Mouse (Mus musculus) heart, embryonic 14.5 days (tissue): ENCODE measurements around the gene Abca5. TPM values are rescaled to one million over a fixed set of nuclear protein-coding genes. Genes with fewer than 3 reads are reported as not detected.

Experiments used
- ATAC-seq: fragments of 200-750 bp; cut with Nextera tagmentation; 2 replicates; pipeline ENCODE4 v1.8.0; 2017; ENCODE audit warnings: low read depth, moderate TSS enrichment; ENCODE audit not compliant: insufficient number of reproducible peaks, insufficient read depth, low FRiP score
- H3K27ac ChIP-seq, 2 experiments: fragments of 200-500 bp in 1 of 2; fragments of 300-500 bp in 1 of 2; sonication (generic) in 1 of 2; replicated peaks in 1 of 2; 2 replicates each; pipeline ENCODE4 v1.5.1; 2012 to 2014; ENCODE audit warnings: low read depth in 2 of 2, low read length in 2 of 2, control low read depth in 1 of 2, mild to moderate bottlenecking in 1 of 2, mixed read lengths in 1 of 2; ENCODE audit not compliant: control insufficient read depth in 1 of 2, insufficient read depth in 1 of 2
- H3K27me3 ChIP-seq: fragments of 300-500 bp; sonication (generic); 2 replicates; pipeline ENCODE4 v1.6.1; 2014; ENCODE audit warnings: mild to moderate bottlenecking, low read length, control low read depth; ENCODE audit not compliant: control insufficient read depth, insufficient read depth
- H3K36me3 ChIP-seq: fragments of 300-500 bp; sonication (generic); 2 replicates; pipeline ENCODE4 v1.6.1; 2014; ENCODE audit warnings: mild to moderate bottlenecking, control low read depth, low read length, mixed read lengths; ENCODE audit not compliant: control insufficient read depth, insufficient read depth
- H3K4me1 ChIP-seq, 2 experiments: fragments of 200-500 bp in 1 of 2; fragments of 300-500 bp in 1 of 2; sonication (generic) in 1 of 2; 2 replicates each; pipeline ENCODE4 v1.6.1; 2012 to 2014; ENCODE audit warnings: low read length in 2 of 2, control low read depth in 1 of 2, mixed read lengths in 1 of 2; ENCODE audit not compliant: control insufficient read depth in 2 of 2, insufficient read depth in 2 of 2
- H3K4me2 ChIP-seq: fragments of 300-500 bp; sonication (generic); 2 replicates; pipeline ENCODE4 v1.6.1; 2014; ENCODE audit warnings: mild to moderate bottlenecking, low read length
- H3K4me3 ChIP-seq, 2 experiments: fragments of 200-500 bp in 1 of 2; fragments of 300-500 bp in 1 of 2; sonication (generic) in 1 of 2; 2 replicates each; pipeline ENCODE4 v1.5.1; 2012 to 2014; ENCODE audit warnings: low read length in 2 of 2, mild to moderate bottlenecking in 2 of 2, control low read depth in 1 of 2, low read depth in 1 of 2, moderate library complexity in 1 of 2; ENCODE audit not compliant: control insufficient read depth in 1 of 2, insufficient read depth in 1 of 2
- H3K9ac ChIP-seq: fragments of 300-500 bp; sonication (generic); 2 replicates; pipeline ENCODE4 v1.6.1; 2014; ENCODE audit warnings: mild to moderate bottlenecking, low read length
- H3K9me3 ChIP-seq: fragments of 300-500 bp; sonication (generic); 2 replicates; pipeline ENCODE4 v1.6.1; 2016; ENCODE audit warnings: low read length, control low read depth; ENCODE audit not compliant: control insufficient read depth
- WGBS: fragments of 180-500 bp; shearing (Covaris S2); extraction: QIAGEN DNeasy Blood & Tissue Kit; methylation state at CpG from one replicate; pipeline ENCODE4 v1.1.7; 2014; 5-methylcytosine and 5-hydroxymethylcytosine counted together
- polyA plus RNA-seq: library from polyadenylated mRNA; unstranded; fragments of >200 nt; fragmentation: Nextera tagmentation; extraction: Ambion mirVana; gene quantifications from 2 replicates; pipeline ENCODE4 v1.2.1, GENCODE M21; 2014

Abca5 gene
- polyA plus RNA-seq, 1 experiment from 2014 or later = 5.0 TPM

DNA sequence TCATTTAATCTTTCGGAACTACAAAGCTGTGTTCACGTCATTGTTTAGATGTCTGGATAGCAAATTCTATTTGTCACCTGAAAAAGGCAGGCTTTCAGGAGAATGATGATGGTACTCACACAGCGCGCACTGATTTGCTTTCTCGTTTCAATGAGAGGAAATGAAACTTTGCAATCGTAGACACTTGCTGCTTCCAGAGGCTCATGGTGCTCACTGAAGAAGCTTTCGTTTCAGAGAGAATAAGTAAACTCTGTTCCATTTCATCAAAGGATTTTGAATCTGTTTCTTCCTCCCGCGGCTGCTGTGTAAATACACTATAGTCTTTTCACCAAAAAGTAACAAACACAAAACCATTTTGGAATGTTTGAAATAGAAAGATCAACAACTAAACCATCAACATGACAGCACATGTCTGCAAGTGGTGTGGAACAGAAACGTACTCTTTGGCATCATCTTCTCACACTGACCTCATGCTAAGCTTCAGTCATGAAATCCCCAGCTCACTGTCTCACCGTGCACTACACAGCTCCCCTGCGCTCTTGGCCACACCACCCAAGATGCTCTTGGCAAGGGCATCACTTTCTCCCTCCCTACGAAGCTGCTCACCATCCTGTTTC is 39.5 kb downstream of the Abca5 start:
- ATAC-seq = no peak
- H3K36me3 ChIP-seq = no peaks in the 10 kb centered on the region
- no peak overlapping the region for H3K9ac ChIP-seq
- no peak overlapping the region for H3K4me3 ChIP-seq
- no peak overlapping the region for H3K27ac ChIP-seq
- H3K9me3 ChIP-seq = no peaks in the 10 kb centered on the region
- no peaks in the 10 kb centered on the region for H3K27me3 ChIP-seq
- H3K4me2 ChIP-seq = no peak overlapping the region
- WGBS = 83% methylated on average over 13 of the region's 13 CpGs
- H3K4me1 ChIP-seq = no peaks in the 10 kb centered on the region

DNA sequence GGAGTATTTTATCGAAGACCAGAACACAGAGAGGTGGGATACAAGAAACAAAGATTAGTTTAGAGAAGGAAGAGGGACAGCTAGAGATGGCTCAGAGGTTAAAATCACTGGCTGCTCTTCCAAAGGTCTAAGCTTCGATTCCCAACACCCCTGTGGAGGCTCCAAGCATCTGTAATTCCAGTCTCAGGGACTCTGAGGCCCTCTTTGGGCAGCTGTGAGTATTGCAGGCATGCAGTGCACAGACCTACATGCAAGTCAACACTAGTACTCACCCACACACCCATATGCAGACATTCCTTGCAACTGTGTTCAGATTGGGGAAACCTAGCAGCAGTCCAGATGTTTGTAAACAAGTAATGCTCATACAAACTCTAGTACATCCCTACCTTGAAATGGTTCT is 46.9 kb downstream of the Abca5 start:
- no peaks in the 10 kb centered on the region for H3K27me3 ChIP-seq
- no peak overlapping the region for H3K4me2 ChIP-seq
- peaks cover 0 to 4% of the 10 kb centered on the region in 2 experiments; a peak in 2 of 4 replicates for H3K4me1 ChIP-seq
- H3K9me3 ChIP-seq = no peaks in the 10 kb centered on the region
- no peak overlapping the region for H3K4me3 ChIP-seq
- ATAC-seq = no peak
- WGBS = 70% methylated on average over 2 of the region's 2 CpGs
- no peak overlapping the region for H3K27ac ChIP-seq
- no peak overlapping the region for H3K9ac ChIP-seq
- H3K36me3 ChIP-seq = no peaks in the 10 kb centered on the region

DNA sequence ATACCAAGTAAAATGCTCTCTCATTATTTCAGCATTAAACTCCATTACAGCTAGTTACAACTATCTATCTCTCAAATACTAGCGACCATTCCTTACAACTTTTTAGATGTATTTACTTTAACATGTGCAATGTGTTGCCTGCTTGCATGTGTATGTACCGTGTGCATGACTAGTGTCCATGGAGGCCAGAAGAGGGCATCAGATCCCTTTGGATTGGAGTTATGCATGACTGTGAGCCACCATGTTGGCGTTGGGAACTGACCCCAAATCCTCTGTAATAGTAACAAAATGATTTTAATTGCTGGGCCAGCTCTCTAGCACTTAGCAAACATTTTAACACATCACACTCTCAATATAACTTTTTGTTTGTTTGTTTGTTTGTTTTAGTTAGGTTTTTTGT is 49.1 kb downstream of the Abca5 start:
- 83% methylated on average over 3 of the region's 3 CpGs for whole genome bisulfite sequencing
- no peak overlapping the region for H3K9ac ChIP-seq
- no peaks in the 10 kb centered on the region for H3K9me3 ChIP-seq
- no peak overlapping the region for H3K27ac ChIP-seq
- H3K4me2 ChIP-seq = no peak overlapping the region
- ATAC-seq = no peak
- peaks cover 0 to 7% of the 10 kb centered on the region in 2 experiments; a peak in 2 of 4 replicates for H3K4me1 ChIP-seq
- H3K27me3 ChIP-seq = no peaks in the 10 kb centered on the region
- H3K36me3 ChIP-seq = no peaks in the 10 kb centered on the region
- no peak overlapping the region for H3K4me3 ChIP-seq

DNA sequence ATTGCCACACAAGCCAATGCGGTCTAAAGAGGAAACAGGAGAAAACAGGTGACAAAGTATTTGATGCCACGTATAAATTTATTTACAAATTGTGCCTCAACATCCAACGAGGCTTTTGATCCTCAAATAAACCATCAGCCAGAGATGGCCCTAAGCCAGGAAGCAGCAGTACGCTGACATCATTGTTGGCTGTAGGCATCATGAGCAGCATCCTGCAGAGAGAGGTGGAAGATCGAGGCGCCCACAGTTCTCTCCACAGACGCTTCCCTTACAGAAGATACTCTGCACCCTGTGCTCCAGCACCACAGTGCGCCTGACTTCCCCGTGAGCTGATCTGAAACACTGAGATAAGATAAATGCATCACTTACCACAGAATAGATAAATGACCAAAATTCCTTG is 49.8 kb downstream of the Abca5 start:
- no peak overlapping the region for H3K4me3 ChIP-seq
- no peak overlapping the region for H3K4me2 ChIP-seq
- ATAC-seq = no peak

DNA sequence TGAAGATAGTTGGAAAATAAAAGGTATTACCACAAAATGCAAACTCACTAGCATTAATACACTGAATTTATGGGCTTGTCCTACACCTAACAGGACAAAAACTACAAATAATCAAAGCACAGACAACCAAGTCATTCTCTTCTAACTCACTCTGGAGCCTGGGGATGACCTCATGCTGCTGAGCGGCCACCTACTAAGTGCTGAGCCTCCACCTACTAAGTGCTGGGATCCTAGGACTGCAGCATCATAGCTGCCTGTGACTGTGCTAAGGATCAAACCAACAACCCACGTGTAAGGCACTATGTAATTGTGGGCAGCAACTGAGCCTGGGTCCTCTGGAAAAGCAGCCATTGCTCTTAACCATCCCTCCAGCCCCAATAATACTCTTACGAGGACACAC is 51.2 kb downstream of the Abca5 start:
- H3K4me2 ChIP-seq = no peak overlapping the region
- WGBS = 79% methylated on average over 3 of the region's 3 CpGs

More for the DNA sequence above, 49.8 kb downstream of the Abca5 start:
- no peak overlapping the region for H3K9ac ChIP-seq
- no peaks in the 10 kb centered on the region for H3K36me3 ChIP-seq
- WGBS = 40% methylated on average over 9 of the region's 9 CpGs
- no peaks in the 10 kb centered on the region for H3K9me3 ChIP-seq
- H3K4me1 ChIP-seq = peaks cover 0 to 7% of the 10 kb centered on the region in 2 experiments; a peak in 2 of 4 replicates
- H3K27me3 ChIP-seq = no peaks in the 10 kb centered on the region
- no peak overlapping the region for H3K27ac ChIP-seq

DNA sequence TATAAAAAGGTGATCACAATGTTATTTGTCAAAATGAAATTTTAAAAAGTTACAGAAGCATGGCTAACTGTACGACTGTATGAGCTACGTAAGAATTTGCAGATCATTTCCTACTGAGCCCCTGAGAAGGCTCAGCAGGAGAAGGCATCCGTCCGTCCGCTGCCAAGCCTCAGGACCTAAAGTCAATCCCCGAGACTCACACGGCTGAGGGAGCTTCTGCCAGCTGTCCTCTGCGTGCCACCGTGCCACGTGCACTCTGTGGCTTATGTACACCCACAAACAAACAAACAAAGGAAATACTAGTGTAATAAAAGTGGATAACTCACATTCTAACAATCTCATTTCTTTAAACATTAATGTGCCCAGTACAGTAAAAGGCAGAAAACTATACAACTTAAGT is 52.7 kb downstream of the Abca5 start:
- Histone ChIP-seq H3K4me1 (peaks cover 0 to 7% of the 10 kb centered on the region in 2 experiments; a peak in 2 of 4 replicates), H3K4me3 (no peak overlapping the region), H3K27ac (no peak overlapping the region), H3K9me3 (no peaks in the 10 kb centered on the region), H3K36me3 (no peaks in the 10 kb centered on the region), H3K9ac (no peak overlapping the region), H3K4me2 (no peak overlapping the region), H3K27me3 (no peaks in the 10 kb centered on the region)
- ATAC-seq = no peak
- 66% methylated on average over 10 of the region's 10 CpGs for WGBS

More for the DNA sequence above, 51.2 kb downstream of the Abca5 start:
- H3K27ac ChIP-seq = no peak overlapping the region
- ATAC-seq = no peak
- no peaks in the 10 kb centered on the region for H3K27me3 ChIP-seq
- H3K4me3 ChIP-seq = no peak overlapping the region
- no peak overlapping the region for H3K9ac ChIP-seq
- peaks cover 0 to 7% of the 10 kb centered on the region in 2 experiments; a peak in 2 of 4 replicates for H3K4me1 ChIP-seq
- H3K9me3 ChIP-seq = no peaks in the 10 kb centered on the region
- no peaks in the 10 kb centered on the region for H3K36me3 ChIP-seq

DNA sequence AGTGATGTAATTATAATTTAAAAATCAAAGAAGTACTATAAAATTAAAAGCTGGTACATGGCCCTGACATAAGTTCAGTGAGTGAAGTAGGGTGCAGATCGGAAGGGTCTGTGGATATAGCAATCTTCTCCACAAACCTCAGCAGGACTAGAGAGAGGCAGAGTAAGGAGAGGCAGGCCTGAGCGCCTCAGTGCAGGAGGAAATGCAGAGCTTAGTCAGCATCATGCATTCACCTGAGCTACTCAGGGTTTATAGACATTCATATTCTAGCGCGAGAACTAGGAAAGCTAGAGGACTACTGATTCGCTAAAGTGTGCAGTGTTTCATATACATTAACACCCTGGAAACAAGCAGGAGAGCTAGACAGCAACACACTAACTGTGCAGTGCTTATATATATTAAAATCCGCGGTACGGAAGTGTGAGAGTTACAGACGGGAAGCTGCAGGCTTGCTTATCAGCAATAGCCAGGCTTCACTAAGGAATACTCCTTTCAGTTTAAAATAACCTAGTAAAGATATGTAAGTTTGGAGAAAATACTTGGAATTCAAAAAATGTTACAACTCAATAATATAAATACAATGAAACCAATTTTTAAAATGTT is 53.2 kb downstream of the Abca5 start:
- Histone ChIP-seq H3K27ac (no peak overlapping the region), H3K4me3 (no peak overlapping the region), H3K9me3 (no peaks in the 10 kb centered on the region), H3K9ac (no peak overlapping the region), H3K27me3 (no peaks in the 10 kb centered on the region), H3K4me1 (peaks cover 0 to 7% of the 10 kb centered on the region in 2 experiments; a peak in 2 of 4 replicates), H3K4me2 (no peak overlapping the region), H3K36me3 (no peaks in the 10 kb centered on the region)
- no peak for ATAC-seq
- 61% methylated on average over 9 of the region's 9 CpGs for WGBS
